ENCODE assay signal across 12 mouse cellular contexts in the genomic region with DNA sequence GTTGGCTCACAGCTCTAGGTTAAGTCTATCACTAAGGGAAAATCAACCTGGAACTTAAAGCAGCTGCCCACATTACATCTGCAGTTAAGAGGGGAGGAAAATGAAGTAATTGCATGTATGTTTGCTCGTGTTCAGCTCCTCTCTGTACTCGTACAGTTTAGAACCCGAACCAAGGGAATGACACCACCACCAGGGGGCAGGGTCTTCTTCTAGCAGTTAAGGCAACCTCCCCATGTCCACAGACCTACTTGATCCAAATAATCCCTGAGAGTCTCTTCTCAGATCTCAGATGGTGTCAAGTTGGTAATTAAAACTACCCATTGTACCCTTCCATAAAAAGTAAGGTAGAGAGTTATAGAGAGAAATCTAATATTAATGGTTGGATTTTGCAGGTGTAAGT.
DNase-seq lines count a peak whose midpoint lies in the region; ATAC-seq and TF ChIP-seq lines count a peak whose summit lies in the region.
"Had no signal": no experiment of that assay in that cellular context is flagged by ENCODE, and none has a peak within 500 bp of the region (broad histone marks: within the 10 kb centered on the region; RNA-seq: fewer than 3 reads in every experiment).

No protein-coding gene starts in this region.

- no peaks in the 10 kb centered on the region for H3K4me1 ChIP-seq in hindbrain, embryonic 11.5 days (replicated peaks; ENCODE audit: control insufficient read depth, insufficient read depth, low read length)
- H3K4me1 ChIP-seq in hindbrain, embryonic 12.5 days: no peaks in the 10 kb centered on the region
- no peaks in the 10 kb centered on the region for H3K4me1 ChIP-seq in ES-E14 (ENCODE audit: control insufficient read depth in 2 of 2, insufficient read depth in 2 of 2, low read length in 2 of 2, poor library complexity in 1 of 2)
- H3K4me1 ChIP-seq: forebrain, embryonic 13.5 days had no signal

- no peaks in the 10 kb centered on the region for H3K27me3 ChIP-seq in hindbrain, embryonic 11.5 days (ENCODE audit: control insufficient read depth, insufficient read depth, low read length)
- no peaks in the 10 kb centered on the region for H3K27me3 ChIP-seq in hindbrain, embryonic 12.5 days
- H3K27me3 ChIP-seq: forebrain, embryonic 13.5 days; kidney, embryonic 15.5 days had no signal

- H3K27ac ChIP-seq in hindbrain, embryonic 11.5 days (ENCODE audit: low read depth, low read length): no peak overlapping the region
- H3K27ac ChIP-seq in hindbrain, embryonic 12.5 days: no peak overlapping the region
- no peak overlapping the region for H3K27ac ChIP-seq in ES-E14 (ENCODE audit: insufficient read depth, low read depth, low read length, poor library complexity, severe bottlenecking)
- H3K27ac ChIP-seq: forebrain, embryonic 13.5 days; kidney, embryonic 15.5 days had no signal

- in situ Hi-C loops in ES-E14 (cut with MboI; ENCODE audit: low sequenced_read_pairs in 2 of 2, unreplicated experiment in 2 of 2): no loop called here

- no peak overlapping the region for H3K4me2 ChIP-seq in hindbrain, embryonic 11.5 days (replicated peaks; ENCODE audit: low read depth, low read length)
- no peak overlapping the region for H3K4me2 ChIP-seq in hindbrain, embryonic 12.5 days (replicated peaks)
- H3K4me2 ChIP-seq: forebrain, embryonic 13.5 days; kidney, embryonic 15.5 days had no signal

- H3K9me3 ChIP-seq in hindbrain, embryonic 11.5 days (ENCODE audit: control insufficient read depth, low read length): no peaks in the 10 kb centered on the region
- no peaks in the 10 kb centered on the region for H3K9me3 ChIP-seq in hindbrain, embryonic 12.5 days (replicated peaks)
- no peaks in the 10 kb centered on the region for H3K9me3 ChIP-seq in ES-E14 (ENCODE audit: control insufficient read depth, insufficient read depth, low read depth, low read length)
- H3K9me3 ChIP-seq: forebrain, embryonic 13.5 days; kidney, embryonic 15.5 days had no signal

- DNase-seq in hindbrain, embryonic 11.5 days (ENCODE audit: low spot score): peak; percentile 21
- peak; percentile 19 for DNase-seq in retina, embryonic 14.5 days (ENCODE audit: low spot score)
- no peak for DNase-seq in retina, postnatal 1 day
- peak; percentile 11 for DNase-seq in ES-E14 (ENCODE audit: low read depth, low spot score)
- peak; percentile 36 for DNase-seq in embryo, embryonic 10.5 days (ENCODE audit: low spot score)
- no peak for DNase-seq in heart, adult 18-20 months
- DNase-seq: gastrocnemius, postnatal 25 days; heart, postnatal 4 days had no signal

- H3K4me3 ChIP-seq in hindbrain, embryonic 11.5 days (ENCODE audit: low read depth, low read length): no peak overlapping the region
- H3K4me3 ChIP-seq in hindbrain, embryonic 12.5 days: no peak overlapping the region
- H3K4me3 ChIP-seq in ES-E14 (ENCODE audit: insufficient read depth in 1 of 2, low read depth in 1 of 2, low read length in 2 of 2, poor library complexity in 1 of 2, severe bottlenecking in 1 of 2): no peak overlapping the region
- H3K4me3 ChIP-seq: forebrain, embryonic 13.5 days; kidney, embryonic 15.5 days had no signal

- H3K9ac ChIP-seq in hindbrain, embryonic 11.5 days (ENCODE audit: low read depth, low read length): no peak overlapping the region
- H3K9ac ChIP-seq in hindbrain, embryonic 12.5 days: no peak overlapping the region
- H3K9ac ChIP-seq in ES-E14 (ENCODE audit: insufficient read depth, low read depth, low read length, poor library complexity, severe bottlenecking): no peak overlapping the region
- H3K9ac ChIP-seq: forebrain, embryonic 13.5 days; kidney, embryonic 15.5 days had no signal

- WGBS in hindbrain, embryonic 11.5 days: 89% methylated on average over 3 of the region's 3 CpGs
- 89% methylated on average over 3 of the region's 3 CpGs for WGBS in hindbrain, embryonic 12.5 days

- H3K36me3 ChIP-seq in hindbrain, embryonic 11.5 days (ENCODE audit: control insufficient read depth, insufficient read depth, low read length): no peaks in the 10 kb centered on the region
- no peaks in the 10 kb centered on the region for H3K36me3 ChIP-seq in hindbrain, embryonic 12.5 days
- H3K36me3 ChIP-seq in ES-E14 (ENCODE audit: control insufficient read depth, insufficient read depth, low read length, poor library complexity, severe bottlenecking): no peaks in the 10 kb centered on the region
- H3K36me3 ChIP-seq: kidney, embryonic 15.5 days had no signal

- ATAC-seq in hindbrain, embryonic 11.5 days (ENCODE audit: low FRiP score): no peak
- ATAC-seq in hindbrain, embryonic 12.5 days (ENCODE audit: low FRiP score): no peak
- no peak for ATAC-seq in inflammation-experienced regulatory T-cells, adult 6 months
- ATAC-seq: forebrain, embryonic 13.5 days had no signal

TF ChIP-seq in ES-E14, 5 proteins besides CTCF, POLR2A, EP300 and RAD21:
- TF ChIP-seq HCFC1 (IDR thresholded peaks at IDR 0.05; ENCODE audit: borderline replicate concordance, insufficient read depth, low read length): no peak
- no peak for TF ChIP-seq ZNF384 (IDR thresholded peaks at IDR 0.05; ENCODE audit: low read depth, low read length)
- no peak for TF ChIP-seq ZC3H11A (IDR thresholded peaks at IDR 0.05; ENCODE audit: borderline replicate concordance, low read depth, low read length)

Comparison
In these comparisons a context has a peak if more than half of its experiments do, and no peak if none do; other contexts are left out.
1. DNase-seq: peak in hindbrain, embryonic 11.5 days (single experiment), retina, embryonic 14.5 days (single experiment), ES-E14 (single experiment) and embryo, embryonic 10.5 days (single experiment); none in retina, postnatal 1 day (single experiment) and heart, adult 18-20 months (0 of 2).